Mouse (Mus musculus) forebrain, embryonic 11.5 days (tissue): ENCODE data around the gene Gm13275. TPM values are rescaled to one million over a fixed set of nuclear protein-coding genes. Genes with fewer than 3 reads are reported as not detected.
"Not testable (repeated sequence)": the region's sequence is repeated elsewhere in the genome, so short reads cannot be mapped to it uniquely, and the experiment has no call there.

Source experiments
- ATAC-seq: fragments of 200-750 bp; cut with Nextera tagmentation; replicated peaks from 2 replicates; pipeline ENCODE4 v1.8.0; 2017; ENCODE audit warnings: moderate TSS enrichment; ENCODE audit not compliant: low FRiP score
- DNase-seq: peaks from one replicate; pipeline ENCODE4 v3.0.0-alpha.2; 2017; ENCODE audit warnings: low spot score
- H3K27ac ChIP-seq: fragments of 300-500 bp; sonication (generic); 2 replicates; pipeline ENCODE4 v1.5.1; 2014; ENCODE audit warnings: low read depth, low read length
- H3K27me3 ChIP-seq: fragments of 300-500 bp; sonication (generic); 2 replicates; pipeline ENCODE4 v1.6.1; 2014; ENCODE audit warnings: mild to moderate bottlenecking, low read length, mixed read lengths; ENCODE audit not compliant: control insufficient read depth, insufficient read depth
- H3K36me3 ChIP-seq: fragments of 300-500 bp; sonication (generic); 2 replicates; pipeline ENCODE4 v1.6.1; 2014; ENCODE audit warnings: mild to moderate bottlenecking, low read length, moderate library complexity, mixed read lengths; ENCODE audit not compliant: control insufficient read depth, insufficient read depth
- H3K4me1 ChIP-seq: fragments of 300-500 bp; sonication (generic); replicated peaks from 2 replicates; pipeline ENCODE4 v1.6.1; 2014; ENCODE audit warnings: low read length, mixed read lengths; ENCODE audit not compliant: control insufficient read depth, insufficient read depth
- H3K4me2 ChIP-seq: fragments of 300-500 bp; sonication (generic); 2 replicates; pipeline ENCODE4 v1.6.1; 2014; ENCODE audit warnings: low read depth, mild to moderate bottlenecking, low read length, moderate library complexity, mixed read lengths; ENCODE audit not compliant: severe bottlenecking
- H3K4me3 ChIP-seq: fragments of 300-500 bp; sonication (generic); 2 replicates; pipeline ENCODE4 v1.5.1; 2014; ENCODE audit warnings: low read depth, low read length
- H3K9ac ChIP-seq: fragments of 300-500 bp; sonication (generic); 2 replicates; pipeline ENCODE4 v1.6.1; 2014; ENCODE audit warnings: low read length
- H3K9me3 ChIP-seq: fragments of 300-500 bp; sonication (generic); 2 replicates; pipeline ENCODE4 v1.6.1; 2016; ENCODE audit warnings: low read length, mixed read lengths; ENCODE audit not compliant: control insufficient read depth
- WGBS: fragments of 180-500 bp; shearing (Covaris S2); extraction: QIAGEN DNeasy Blood & Tissue Kit; methylation state at CpG from one replicate; pipeline ENCODE4 v1.1.7; 2014; 5-methylcytosine and 5-hydroxymethylcytosine counted together
- polyA plus RNA-seq: library from polyadenylated mRNA; unstranded; fragments of >200 nt; fragmentation: Nextera tagmentation; extraction: Ambion mirVana; gene quantifications from 2 replicates; pipeline ENCODE4 v1.2.1, GENCODE M21; 2014

Gene Gm13275
- polyA plus RNA-seq, 1 experiment from 2014 or later = not detected

DNA sequence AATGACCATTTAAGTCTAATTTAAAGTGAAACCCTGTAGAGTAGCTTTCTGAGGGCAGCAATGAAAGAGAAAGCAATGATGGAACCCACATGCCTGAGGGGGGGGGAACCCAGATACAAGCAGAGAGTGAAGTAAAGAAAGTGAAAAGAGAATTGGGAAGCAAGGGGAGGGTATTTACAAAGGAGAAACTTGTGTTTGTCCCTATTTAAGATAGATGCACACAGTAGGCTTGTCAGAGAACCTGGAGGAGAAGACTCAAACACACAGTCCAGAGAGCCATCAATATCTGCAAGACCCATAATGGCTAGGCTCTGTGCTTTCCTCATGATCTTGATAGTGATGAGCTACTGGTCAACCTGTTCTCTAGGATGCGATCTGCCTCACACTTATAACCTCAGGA lies 25.4 kb downstream of the Gm13275 start, which contains the start of gene Ifna11:
Gene Ifna11, plus strand, starts transcription at position 301 of the 400 bp plus-strand sequence.
- Histone ChIP-seq H3K4me2 (no peak within 1 kb of the TSS), H3K36me3 (no peaks in the 10 kb centered on the region), H3K4me3 (no peak within 1 kb of the TSS), H3K4me1 (no peaks in the 10 kb centered on the region), H3K9me3 (no peaks in the 10 kb centered on the region), H3K9ac (no peak within 1 kb of the TSS), H3K27me3 (no peaks in the 10 kb centered on the region), H3K27ac (no peak within 1 kb of the TSS)
- 90% methylated on average over 1 of the region's 1 CpGs for WGBS
- ATAC-seq (no peak), DNase-seq (no peak)

DNA sequence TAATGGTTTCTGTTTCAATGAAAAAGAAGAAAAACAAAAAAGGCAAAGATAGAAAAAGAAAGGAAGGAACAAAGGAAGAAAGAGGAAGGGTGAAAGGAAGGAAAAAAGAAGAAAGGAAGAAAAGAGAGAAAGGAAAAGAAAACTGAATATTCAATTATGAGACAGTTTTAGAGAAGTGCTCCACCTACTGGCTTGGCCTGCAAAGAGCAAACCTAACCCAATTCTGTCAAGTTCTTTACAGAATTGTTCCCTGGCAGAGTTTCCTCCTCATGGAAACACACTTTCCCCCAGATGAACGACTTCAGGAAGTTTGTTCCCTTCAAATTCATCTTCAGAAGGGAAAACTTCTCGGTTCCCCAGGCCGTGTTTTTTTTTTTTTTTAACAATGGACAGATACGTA lies 28.7 kb downstream of the Gm13275 start:
- no peak for ATAC-seq
- Histone ChIP-seq H3K9me3 (no peaks in the 10 kb centered on the region), H3K9ac (no peak overlapping the region), H3K4me3 (no peak overlapping the region), H3K4me2 (no peak overlapping the region), H3K27me3 (no peaks in the 10 kb centered on the region), H3K4me1 (no peaks in the 10 kb centered on the region), H3K27ac (no peak overlapping the region), H3K36me3 (no peaks in the 10 kb centered on the region)
- WGBS = 22% methylated on average over 4 of the region's 4 CpGs
- DNase-seq = no peak

DNA sequence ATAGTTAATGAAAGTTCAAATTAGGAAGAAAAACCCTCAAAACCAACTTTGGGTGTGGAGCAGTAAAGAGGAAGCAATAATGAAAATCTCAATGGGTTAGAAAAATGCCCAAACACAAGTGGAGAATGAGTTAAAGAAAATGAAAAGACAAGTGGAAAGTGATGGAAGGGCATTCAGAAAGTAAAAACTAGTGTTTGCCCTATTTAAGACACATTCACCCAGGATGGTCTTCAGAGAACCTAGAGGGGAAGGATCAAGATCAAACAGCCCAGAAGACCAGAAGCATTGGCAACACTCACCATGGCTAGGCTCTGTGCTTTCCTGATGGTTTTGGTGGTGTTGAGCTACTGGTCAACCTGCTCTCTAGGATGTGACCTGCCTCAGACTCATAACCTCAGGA lies 32.8 kb downstream of the Gm13275 start, which contains the start of gene Ifna6:
Gene Ifna6, plus strand, starts transcription at position 301 of the 400 bp plus-strand sequence.
- not testable (repeated sequence) for H3K4me2 ChIP-seq, H3K27me3 ChIP-seq, ATAC-seq

DNA sequence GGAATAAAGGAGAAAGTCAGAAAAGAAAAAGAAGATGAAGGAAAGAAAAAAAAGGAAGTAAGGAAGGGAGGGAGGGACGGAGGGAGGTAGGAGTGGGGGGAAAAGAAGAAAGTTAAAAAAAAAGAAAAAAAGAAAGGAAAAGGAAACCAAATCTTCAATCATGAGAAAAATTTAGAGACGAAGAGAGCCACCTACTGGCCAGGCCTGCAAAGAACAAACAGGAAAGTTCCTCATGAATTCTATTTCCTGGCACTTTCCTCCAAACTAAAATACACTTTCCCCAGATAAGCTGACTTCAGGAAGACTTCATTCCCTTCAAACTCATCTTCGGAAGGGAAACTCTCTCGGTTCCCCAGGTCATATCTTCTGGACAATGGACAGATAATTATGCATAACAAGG lies 36.2 kb downstream of the Gm13275 start:
- Histone ChIP-seq H3K9me3 (no peaks in the 10 kb centered on the region), H3K4me1 (no peaks in the 10 kb centered on the region), H3K9ac (no peak overlapping the region), H3K36me3 (no peaks in the 10 kb centered on the region), H3K27me3 (no peaks in the 10 kb centered on the region), H3K27ac (no peak overlapping the region), H3K4me3 (no peak overlapping the region), H3K4me2 (no peak overlapping the region)
- no peak for ATAC-seq
- 31% methylated on average over 4 of the region's 4 CpGs for WGBS
- DNase-seq = no peak

More for the DNA sequence above, 32.8 kb downstream of the Gm13275 start, which contains the start of gene Ifna6:
- not testable (repeated sequence) for H3K9me3 ChIP-seq, H3K4me3 ChIP-seq, H3K27ac ChIP-seq, DNase-seq, H3K9ac ChIP-seq, H3K4me1 ChIP-seq, H3K36me3 ChIP-seq

DNA sequence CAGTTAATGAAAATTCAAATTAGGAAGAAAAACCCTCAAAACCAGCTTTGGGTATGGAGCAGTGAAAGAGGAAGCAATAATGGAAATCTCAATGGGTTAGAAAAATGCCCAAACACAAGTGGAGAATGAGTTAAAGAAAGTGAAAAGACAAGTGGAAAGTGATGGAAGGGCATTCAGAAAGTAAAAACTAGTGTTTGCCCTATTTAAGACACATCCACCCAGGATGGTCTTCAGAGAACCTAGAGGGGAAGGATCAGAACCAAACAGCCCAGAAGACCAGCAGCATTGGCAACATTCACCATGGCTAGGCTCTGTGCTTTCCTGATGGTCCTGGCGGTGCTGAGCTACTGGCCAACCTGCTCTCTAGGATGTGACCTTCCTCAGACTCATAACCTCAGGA lies 40.9 kb downstream of the Gm13275 start, which contains the start of gene Ifna5:
Gene Ifna5, plus strand, starts transcription at position 301 of the 400 bp plus-strand sequence.
- H3K4me2 ChIP-seq, H3K9me3 ChIP-seq: not testable (repeated sequence)
- WGBS = 89% methylated on average over 1 of the region's 1 CpGs

DNA sequence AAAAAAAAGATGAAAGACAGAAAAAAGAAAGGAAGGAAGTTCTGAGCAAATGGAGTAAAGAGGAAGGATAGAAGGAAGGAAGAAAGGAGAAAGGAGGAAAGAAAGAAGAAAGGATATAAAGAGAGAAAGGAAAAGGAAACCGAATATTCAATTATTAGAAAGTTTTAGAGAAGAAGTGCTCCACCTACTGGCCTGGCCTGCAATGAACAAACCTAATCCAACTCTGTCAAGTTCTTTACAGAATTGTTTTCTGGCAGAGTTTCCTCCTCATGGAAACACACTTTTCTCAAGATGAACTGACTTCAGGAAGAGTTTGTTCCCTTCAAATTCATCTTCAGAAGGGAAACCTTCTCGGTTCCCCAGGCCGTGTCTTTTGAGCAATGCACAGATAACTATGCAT lies 44.5 kb downstream of the Gm13275 start:
- no peaks in the 10 kb centered on the region for H3K9me3 ChIP-seq
- H3K4me1 ChIP-seq = no peaks in the 10 kb centered on the region
- no peak overlapping the region for H3K4me3 ChIP-seq
- no peak overlapping the region for H3K4me2 ChIP-seq
- no peak overlapping the region for H3K27ac ChIP-seq
- DNase-seq (no peak), ATAC-seq (no peak)
- WGBS = 40% methylated on average over 3 of the region's 3 CpGs
- H3K36me3 ChIP-seq = no peaks in the 10 kb centered on the region
- H3K9ac ChIP-seq = no peak overlapping the region
- H3K27me3 ChIP-seq = no peaks in the 10 kb centered on the region

More for the DNA sequence above, 40.9 kb downstream of the Gm13275 start, which contains the start of gene Ifna5:
- not testable (repeated sequence) for DNase-seq, ATAC-seq, H3K4me3 ChIP-seq, H3K27ac ChIP-seq, H3K36me3 ChIP-seq, H3K27me3 ChIP-seq, H3K4me1 ChIP-seq, H3K9ac ChIP-seq

DNA sequence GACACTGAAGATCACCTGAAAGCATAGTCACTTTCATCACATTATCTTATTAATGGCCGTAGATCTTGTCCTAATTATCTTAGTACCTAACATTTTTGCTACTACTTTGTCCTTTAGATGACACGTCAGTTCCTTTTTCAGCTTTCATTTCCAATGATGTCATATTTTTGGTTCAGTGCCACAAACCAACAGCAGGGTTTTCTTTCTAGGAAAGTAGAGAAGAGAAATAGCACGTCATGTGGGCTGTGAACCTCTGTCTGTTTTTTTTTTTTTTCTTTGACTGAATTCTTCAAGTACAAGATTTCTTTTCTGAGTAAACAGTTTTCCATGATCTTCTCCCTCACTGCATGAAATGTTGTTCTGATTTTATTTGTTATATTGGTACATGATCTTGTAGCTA lies 45.8 kb downstream of the Gm13275 start:
- no peak overlapping the region for H3K9ac ChIP-seq
- DNase-seq = no peak
- 81% methylated on average over 3 of the region's 3 CpGs for WGBS
- H3K4me3 ChIP-seq = no peak overlapping the region
- H3K4me1 ChIP-seq = no peaks in the 10 kb centered on the region
- no peak overlapping the region for H3K27ac ChIP-seq
- no peak for ATAC-seq
- H3K36me3 ChIP-seq = no peaks in the 10 kb centered on the region
- H3K4me2 ChIP-seq = no peak overlapping the region
- no peaks in the 10 kb centered on the region for H3K27me3 ChIP-seq
- no peaks in the 10 kb centered on the region for H3K9me3 ChIP-seq

DNA sequence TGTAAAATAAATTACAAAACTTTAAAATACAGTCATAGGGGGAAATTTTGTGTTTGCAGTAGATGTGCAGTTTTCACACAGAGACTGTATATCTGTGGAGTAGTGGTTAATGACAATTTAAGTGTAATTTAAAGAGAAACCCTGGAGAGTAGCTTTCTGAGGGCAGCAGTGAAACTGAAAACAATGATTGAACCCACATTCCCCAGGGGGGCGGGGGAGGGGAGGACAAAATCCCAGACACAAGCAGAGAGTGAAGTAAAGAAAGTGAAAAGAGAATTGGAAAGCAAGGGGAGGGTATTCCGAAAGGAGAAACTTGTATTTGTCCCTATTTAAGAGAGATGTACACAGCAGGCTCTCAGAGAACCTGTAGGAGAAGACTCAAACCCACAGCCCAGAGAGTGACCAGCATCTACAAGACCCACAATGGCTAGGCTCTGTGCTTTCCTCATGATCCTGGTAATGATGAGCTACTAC lies 47.2 kb downstream of the Gm13275 start, which contains the start of gene Ifna4:
Gene Ifna4, plus strand, starts transcription at position 424 of the 474 bp plus-strand sequence.
- Histone ChIP-seq H3K27me3 (no peaks in the 10 kb centered on the region), H3K4me3 (no peak within 1 kb of the TSS), H3K27ac (no peak within 1 kb of the TSS), H3K4me1 (no peaks in the 10 kb centered on the region), H3K9me3 (no peaks in the 10 kb centered on the region), H3K36me3 (no peaks in the 10 kb centered on the region), H3K9ac (no peak within 1 kb of the TSS), H3K4me2 (no peak within 1 kb of the TSS)
- DNase-seq (no peak), ATAC-seq (no peak)
- 41% methylated on average over 2 of the region's 2 CpGs for WGBS
